Mouse (Mus musculus) erythroblast, embryonic 14.5 days (primary cell): ENCODE measurements around the gene Trip4.

Experiments
- GATA1 ChIP-seq: IDR thresholded peaks from 2 replicates; pipeline ENCODE4 v1.6.1; 2012; ENCODE audit warnings: low read length, inconsistent platforms, mixed read lengths
- TAL1 ChIP-seq: IDR thresholded peaks from 3 replicates; pipeline ENCODE4 v1.6.1; 2012; ENCODE audit warnings: low read length, inconsistent platforms, mixed read lengths

DNA sequence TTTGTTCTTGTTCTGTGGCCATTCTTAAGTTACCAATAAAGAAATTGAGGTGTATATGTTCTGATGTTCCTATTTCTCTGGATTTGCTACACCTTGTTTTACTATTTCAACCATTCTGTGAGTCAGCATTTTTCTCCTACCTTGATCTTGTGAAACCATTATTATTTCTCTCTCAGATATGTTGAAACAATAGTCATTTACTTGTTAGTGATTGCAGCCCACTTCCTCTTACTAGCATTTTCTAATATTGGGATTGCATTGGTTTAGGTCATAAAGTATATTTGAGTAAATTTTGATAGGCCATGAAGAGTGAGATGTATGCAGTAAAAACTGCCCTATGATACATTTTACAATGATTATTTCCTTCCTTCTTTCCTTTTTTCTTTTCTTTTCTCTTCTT, 19.9 kb upstream of the Trip4 start:
- TF ChIP-seq GATA1 (no peak), TAL1 (no peak)
